29 mouse cellular contexts compared by ENCODE assay signal in genomic region chr6:34111406-34111805, GRCm38 (mm10).
A peak's percentile ranks its signal among the peaks of the same experiment; 100 is the strongest.
DNase-seq lines count a peak whose midpoint lies in the region; ATAC-seq lines count a peak whose summit lies in the region.
"Had no signal": no experiment of that assay in that cellular context is flagged by ENCODE, and none has a peak within 500 bp of the region (broad histone marks: within the 10 kb centered on the region; RNA-seq: fewer than 3 reads in every experiment).

No protein-coding gene starts in this region.

- no peak overlapping the region for H3K4me2 ChIP-seq in forebrain, embryonic 14.5 days (ENCODE audit: low read length)
- no peak overlapping the region for H3K4me2 ChIP-seq in forebrain, embryonic 11.5 days (ENCODE audit: low read depth, low read length, severe bottlenecking)
- H3K4me2 ChIP-seq: embryonic facial prominence, embryonic 13.5 days; heart, embryonic 12.5 days; heart, embryonic 15.5 days; hindbrain, embryonic 13.5 days; intestine, embryonic 15.5 days had no signal

- H3K27ac ChIP-seq in forebrain, embryonic 14.5 days (ENCODE audit: low read depth, low read length), result no peak overlapping the region; the same call in 1 of the 2 replicates
- H3K27ac ChIP-seq in forebrain, embryonic 11.5 days (ENCODE audit: low read depth, low read length), result no peak overlapping the region
- H3K27ac ChIP-seq: embryonic facial prominence, embryonic 13.5 days; heart, embryonic 15.5 days; hindbrain, embryonic 10.5 days; hindbrain, embryonic 13.5 days; intestine, embryonic 15.5 days had no signal

- no peak overlapping the region for H3K9ac ChIP-seq in forebrain, embryonic 14.5 days (ENCODE audit: low read length)
- H3K9ac ChIP-seq in forebrain, embryonic 11.5 days (ENCODE audit: low read length), result no peak overlapping the region
- H3K9ac ChIP-seq: embryonic facial prominence, embryonic 13.5 days; heart, embryonic 12.5 days; heart, embryonic 15.5 days; hindbrain, embryonic 13.5 days; intestine, embryonic 15.5 days had no signal

- H3K4me1 ChIP-seq in forebrain, embryonic 14.5 days (ENCODE audit: control insufficient read depth, insufficient read depth, low read length), result 0 out of 2 replicates have a peak, but pooled peaks cover 3% of the 10 kb centered on the region
- peaks cover 4% of the 10 kb centered on the region; the same call in 1 of the 2 replicates for H3K4me1 ChIP-seq in forebrain, embryonic 11.5 days (replicated peaks; ENCODE audit: control insufficient read depth, insufficient read depth, low read length)
- H3K4me1 ChIP-seq: embryonic facial prominence, embryonic 13.5 days; heart, embryonic 12.5 days; heart, embryonic 15.5 days; hindbrain, embryonic 13.5 days; intestine, embryonic 15.5 days had no signal

- no peaks in the 10 kb centered on the region for H3K9me3 ChIP-seq in forebrain, embryonic 14.5 days (replicated peaks; ENCODE audit: control insufficient read depth, low read length)
- no peaks in the 10 kb centered on the region for H3K9me3 ChIP-seq in forebrain, embryonic 11.5 days (ENCODE audit: control insufficient read depth, low read length)
- H3K9me3 ChIP-seq: embryonic facial prominence, embryonic 13.5 days; G1E; heart, embryonic 12.5 days; heart, embryonic 15.5 days; hindbrain, embryonic 10.5 days; hindbrain, embryonic 13.5 days; intestine, embryonic 15.5 days had no signal

- 69% methylated on average over 6 of the region's 6 CpGs for WGBS in forebrain, embryonic 14.5 days
- WGBS in forebrain, embryonic 11.5 days, result 87% methylated on average over 6 of the region's 6 CpGs

- DNase-seq in forebrain, embryonic 14.5 days (ENCODE audit: low spot score), result peak; percentile 60
- DNase-seq in forebrain, embryonic 11.5 days (ENCODE audit: low spot score), result no peak
- DNase-seq in brain, adult 2 months (ENCODE audit: low read depth, low spot score), result peak; percentile 53
- peak; percentile 37 for DNase-seq in brain, embryonic 18.5 days (ENCODE audit: low read depth, low spot score)
- DNase-seq in telencephalon, adult 2 months (ENCODE audit: low read depth, low spot score), result peak; percentile 17
- no peak for DNase-seq in left cerebral cortex, adult 11 months (ENCODE audit: low spot score)
- DNase-seq in cerebellum, postnatal 10 days, result no peak
- DNase-seq: adrenal gland, postnatal 10 days; adrenal gland, postnatal 36 days; B cell, adult 2 months; cerebellum, adult 18-20 months; cerebellum, adult 9-10 months; cerebellum, postnatal 25 days; gastrocnemius, postnatal 25 days; heart, adult 18-20 months; heart, postnatal 10 days; heart, postnatal 36 days; kidney, adult 11 months had no signal

- no peak overlapping the region for H3K4me3 ChIP-seq in forebrain, embryonic 14.5 days (ENCODE audit: low read depth, low read length)
- H3K4me3 ChIP-seq in forebrain, embryonic 11.5 days (ENCODE audit: low read depth, low read length), result no peak overlapping the region
- H3K4me3 ChIP-seq: embryonic facial prominence, embryonic 13.5 days; erythroblast, embryonic 14.5 days; heart, embryonic 12.5 days; heart, embryonic 15.5 days; hindbrain, embryonic 10.5 days; hindbrain, embryonic 13.5 days; intestine, embryonic 15.5 days had no signal

- no peaks in the 10 kb centered on the region for H3K36me3 ChIP-seq in forebrain, embryonic 14.5 days (ENCODE audit: control insufficient read depth, insufficient read depth, low read length)
- no peaks in the 10 kb centered on the region for H3K36me3 ChIP-seq in forebrain, embryonic 11.5 days (ENCODE audit: control insufficient read depth, insufficient read depth, low read length)
- H3K36me3 ChIP-seq: embryonic facial prominence, embryonic 13.5 days; G1E; heart, embryonic 12.5 days; heart, embryonic 15.5 days; hindbrain, embryonic 10.5 days; hindbrain, embryonic 13.5 days; intestine, embryonic 15.5 days had no signal

- ATAC-seq in forebrain, embryonic 14.5 days, result no peak; the same call in 1 of the 2 replicates
- ATAC-seq in forebrain, embryonic 11.5 days (replicated peaks; ENCODE audit: low FRiP score), result no peak
- ATAC-seq: hindbrain, embryonic 16.5 days; intestine, embryonic 15.5 days; Patski had no signal

- no peaks in the 10 kb centered on the region for H3K27me3 ChIP-seq in forebrain, embryonic 14.5 days (replicated peaks; ENCODE audit: control insufficient read depth, insufficient read depth, low read length)
- no peaks in the 10 kb centered on the region for H3K27me3 ChIP-seq in forebrain, embryonic 11.5 days (ENCODE audit: control insufficient read depth, insufficient read depth, low read length)
- H3K27me3 ChIP-seq: CH12.LX; embryonic facial prominence, embryonic 13.5 days; heart, embryonic 12.5 days; heart, embryonic 15.5 days; hindbrain, embryonic 13.5 days; intestine, embryonic 15.5 days had no signal

Comparison
In these comparisons a context has a peak if more than half of its experiments do, and no peak if none do; other contexts are left out.
1. DNase-seq: peak in forebrain, embryonic 14.5 days (single experiment), brain, adult 2 months (single experiment), brain, embryonic 18.5 days (single experiment) and telencephalon, adult 2 months (single experiment); none in forebrain, embryonic 11.5 days (single experiment), left cerebral cortex, adult 11 months (single experiment) and cerebellum, postnatal 10 days (0 of 2).